Mouse (Mus musculus) ovary, postnatal 14 days (tissue): ENCODE measurements around the gene Pde4c.

ENCODE experiments used
- DNase-seq: peaks from one replicate; pipeline ENCODE4 v3.0.0; 2022; ENCODE audit warnings: low spot score

Pde4c gene

DNA sequence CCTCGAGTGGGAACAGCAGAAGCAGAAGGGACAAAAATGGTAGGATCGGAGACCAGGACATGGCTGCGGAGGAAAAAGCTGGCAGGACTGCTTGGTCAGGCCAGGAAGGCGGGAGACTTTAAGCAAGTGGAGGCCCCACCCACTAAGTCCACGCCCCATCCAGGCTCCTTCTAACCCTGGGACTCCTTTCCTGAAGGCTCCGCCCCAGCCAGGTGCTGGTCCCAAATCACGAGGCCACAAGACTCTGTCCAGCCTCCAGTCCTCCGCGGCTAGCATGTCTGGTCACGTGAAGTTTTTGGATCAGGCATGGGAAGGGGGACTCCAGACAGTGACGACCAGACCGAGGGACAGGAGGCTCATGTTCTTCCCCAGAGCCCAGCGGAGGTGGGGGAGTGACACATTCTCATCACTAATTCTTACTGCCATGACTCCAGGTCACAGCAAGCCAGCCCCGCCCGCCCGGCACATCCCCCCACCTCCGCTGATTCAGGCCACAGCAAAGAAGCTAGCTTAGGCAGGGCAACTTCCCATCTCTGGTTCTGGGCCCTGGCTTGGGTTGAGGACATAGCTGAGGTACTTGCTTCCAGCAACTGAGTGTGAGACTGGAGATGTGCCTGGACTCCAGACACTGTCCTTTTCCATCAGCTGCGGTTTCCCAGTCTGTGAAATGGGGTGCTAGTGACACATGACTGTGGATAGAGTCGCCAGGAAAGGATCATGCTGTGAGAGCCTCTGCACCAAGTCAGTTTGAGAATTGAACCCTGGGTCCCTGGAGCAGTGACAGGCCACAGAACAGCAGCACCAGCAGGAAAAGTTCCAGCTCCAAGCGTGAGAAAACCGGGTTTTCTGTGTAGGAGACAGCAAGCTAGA lies 43.3 kb downstream of the Pde4c start:
- no peak for DNase-seq

- no peak for DNase-seq
Measured at GRCm38 (mm10) chr8:70767503-70767902, 44.0 kb downstream of the Pde4c start.

DNA sequence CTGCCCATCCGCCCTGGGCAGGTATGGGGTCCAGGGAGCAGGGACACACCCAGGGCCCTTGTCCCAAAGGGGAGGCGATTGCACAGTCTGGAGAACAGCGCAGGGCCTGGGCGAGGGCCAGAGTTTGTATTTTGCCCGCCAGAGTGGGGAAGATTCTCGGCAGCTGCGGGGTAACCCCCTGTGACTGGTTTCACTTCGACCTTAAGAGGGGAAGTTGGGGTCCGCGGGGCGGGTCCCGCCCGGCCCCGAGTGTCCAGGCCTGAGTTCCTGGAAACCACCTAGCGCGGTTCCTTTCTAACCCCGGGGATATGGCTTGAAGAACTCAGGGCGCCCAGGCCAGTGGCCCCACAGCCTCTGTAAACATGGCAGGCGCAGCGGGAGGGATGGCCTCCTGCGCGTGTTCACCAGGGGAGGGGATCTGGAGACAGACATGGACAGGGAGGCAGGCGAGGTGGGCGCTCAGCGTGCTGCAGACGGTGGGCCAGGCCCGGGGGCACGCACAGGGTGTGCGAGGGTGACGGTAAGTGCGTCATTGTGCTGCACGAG lies 44.8 kb downstream of the Pde4c start:
- no peak for DNase-seq

- DNase-seq: no peak
Measured at GRCm38 (mm10) chr8:70768956-70769355, 45.4 kb downstream of the Pde4c start.

DNA sequence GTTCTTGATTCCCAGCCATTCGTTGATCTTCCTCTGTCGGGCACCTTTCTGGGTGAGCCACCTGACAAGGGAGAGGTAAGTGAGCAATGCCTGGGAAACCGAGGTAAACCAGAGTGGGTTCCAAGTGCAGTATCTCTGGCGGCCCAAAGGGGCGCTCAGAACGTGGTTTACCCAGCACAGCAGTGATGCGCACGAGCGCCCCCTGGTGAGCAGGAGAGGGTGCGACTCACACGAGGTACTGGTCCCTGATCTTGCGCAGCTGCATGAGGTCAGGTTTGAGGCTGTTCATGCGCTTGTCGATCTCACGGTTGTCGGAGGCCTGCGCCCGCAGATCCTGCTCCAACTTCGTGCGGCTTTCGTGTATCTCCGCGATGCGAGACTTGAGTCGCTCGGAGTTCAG lies 45.8 kb downstream of the Pde4c start:
- peak; percentile 96 for DNase-seq

DNA sequence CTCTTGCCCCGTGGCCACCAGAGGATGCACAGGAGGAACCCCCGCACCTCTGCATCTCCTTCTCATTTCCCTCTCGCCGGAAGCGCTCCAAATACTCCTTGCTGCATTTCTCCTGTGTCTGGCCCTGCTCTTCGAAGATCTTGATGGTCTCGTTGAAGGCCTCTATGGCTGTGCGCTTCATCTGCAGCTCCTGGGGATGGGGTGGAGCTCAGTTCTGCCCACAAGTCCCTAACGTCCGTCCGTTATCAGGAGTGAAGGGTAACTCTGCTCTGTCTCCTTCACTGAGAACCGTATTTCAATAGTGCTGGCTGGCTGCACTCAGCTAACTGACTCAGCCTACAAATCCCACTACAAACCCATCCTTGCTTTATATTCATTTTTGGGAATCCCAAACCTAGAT lies 46.3 kb downstream of the Pde4c start:
- no peak for DNase-seq

DNA sequence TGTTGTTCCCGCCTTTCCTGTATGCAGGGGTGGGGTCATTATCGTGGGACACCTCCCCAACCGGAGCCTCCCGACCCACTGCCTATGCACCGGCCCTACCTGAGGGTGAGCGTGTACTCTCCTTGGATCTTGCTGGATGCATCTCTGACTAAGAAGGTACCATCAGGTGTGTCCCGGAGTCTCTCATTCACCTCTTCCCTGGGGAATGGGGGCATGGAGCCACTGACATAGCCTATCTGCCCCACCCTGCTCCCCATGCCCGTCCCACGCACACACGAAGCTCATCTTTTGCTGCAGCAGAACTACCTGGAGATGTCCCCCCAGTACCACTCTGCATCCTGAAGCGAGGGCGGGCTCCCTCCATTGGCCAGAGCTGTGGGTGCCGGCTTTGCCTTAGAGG lies 47.2 kb downstream of the Pde4c start:
- no peak for DNase-seq

DNA sequence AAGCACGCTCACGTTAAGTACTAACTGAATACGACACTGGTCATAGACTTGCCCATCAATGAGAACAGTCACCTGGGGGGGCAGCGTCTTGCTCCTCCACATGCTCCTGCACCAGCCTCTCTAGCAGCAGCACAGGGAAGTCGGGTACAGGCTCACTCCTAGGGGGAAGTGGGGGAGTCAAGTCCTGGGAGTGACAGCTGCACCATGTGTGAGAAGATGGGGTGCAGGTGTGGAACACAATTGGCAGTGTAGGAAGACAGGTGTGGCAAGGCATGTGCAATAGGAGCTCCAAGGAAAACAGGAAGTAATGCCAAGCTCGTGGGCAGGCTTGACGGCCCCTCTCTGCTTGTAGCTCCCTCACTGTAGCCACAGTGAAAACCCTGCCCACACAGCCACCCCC lies 47.7 kb downstream of the Pde4c start:
- no peak for DNase-seq

GRCm38 (mm10) chr8:70772075-70772474 lies 48.6 kb downstream of the Pde4c start:
- no peak for DNase-seq

DNA sequence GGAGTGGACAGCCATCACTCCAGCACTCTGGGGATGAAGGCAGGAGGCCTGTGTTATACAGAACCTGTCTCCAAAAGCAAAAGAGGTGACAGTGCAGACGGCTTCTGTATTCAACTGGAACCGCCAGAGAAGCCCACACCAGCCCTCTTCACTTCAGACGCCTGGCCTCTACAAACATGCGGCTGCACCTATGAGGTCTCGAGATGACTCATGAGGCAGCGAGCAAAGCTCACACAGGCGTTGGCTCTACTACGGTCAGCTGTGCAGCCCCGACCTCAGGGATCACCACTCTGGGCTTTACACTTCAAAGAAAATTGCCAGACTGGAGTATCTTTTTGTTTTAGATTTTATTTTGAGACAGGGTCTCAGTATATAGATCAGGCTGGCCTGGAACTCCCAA lies 49.4 kb downstream of the Pde4c start:
- DNase-seq: no peak

DNA sequence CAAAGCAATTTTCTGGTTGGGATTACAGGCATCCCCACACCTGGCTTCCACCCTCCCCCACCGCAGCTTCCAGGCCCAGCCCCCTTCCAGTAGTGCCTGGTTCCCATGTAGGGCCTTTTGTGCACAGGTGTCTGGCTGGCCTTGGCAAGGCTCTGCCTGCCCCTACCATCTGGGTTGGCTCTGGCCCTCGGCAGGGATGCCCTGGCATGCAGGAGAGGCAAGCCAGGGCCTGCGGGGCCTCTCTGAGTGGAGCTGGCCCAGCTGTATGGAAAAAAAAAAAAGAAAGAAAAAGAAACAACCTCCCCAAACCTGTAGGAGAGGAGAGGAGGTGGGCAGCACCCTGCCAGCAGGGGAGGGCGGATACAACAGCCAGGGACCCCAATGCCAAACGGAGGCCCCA lies 49.9 kb downstream of the Pde4c start:
- no peak for DNase-seq

DNA sequence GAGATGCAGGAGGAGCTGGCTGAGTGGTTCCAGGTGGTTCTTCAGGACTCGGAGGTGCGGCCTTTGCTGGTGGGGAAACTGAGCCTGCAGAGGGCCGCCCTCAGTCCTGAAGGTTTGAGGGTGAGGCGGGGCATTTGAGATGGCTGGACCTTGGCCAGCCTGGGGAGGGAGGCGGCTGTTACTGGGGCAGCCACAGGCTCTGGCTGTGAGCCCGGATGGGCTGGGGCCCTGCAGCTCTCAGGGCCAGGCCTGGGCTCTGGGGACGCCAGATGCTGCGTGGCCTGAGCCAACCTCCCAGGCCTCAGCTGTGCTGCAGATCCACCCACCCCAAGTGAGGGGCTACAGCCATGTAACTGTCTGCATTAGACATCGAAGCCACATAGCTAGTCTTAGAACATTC lies 50.3 kb downstream of the Pde4c start:
- DNase-seq: peak; percentile 74

DNA sequence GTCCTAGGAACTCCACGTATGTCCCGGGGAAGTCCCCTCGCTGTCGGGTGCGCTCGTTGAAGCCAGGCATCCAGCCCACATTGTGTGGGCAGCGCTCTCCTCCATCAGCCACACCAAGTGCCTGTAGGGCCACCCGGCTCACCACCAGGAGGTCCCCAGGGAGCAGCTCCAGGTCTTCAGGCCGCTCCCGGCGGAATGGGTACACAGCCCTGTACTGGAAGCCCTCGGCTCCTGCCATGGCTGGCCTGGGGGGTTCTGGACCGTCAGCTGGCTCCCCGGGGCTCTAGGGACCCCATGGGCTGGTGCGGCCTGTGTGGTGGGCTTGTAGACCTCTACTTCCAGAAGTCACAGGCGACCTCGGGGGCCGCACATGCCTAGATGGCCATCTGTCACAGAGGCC lies 51.2 kb downstream of the Pde4c start:
- DNase-seq: no peak

DNA sequence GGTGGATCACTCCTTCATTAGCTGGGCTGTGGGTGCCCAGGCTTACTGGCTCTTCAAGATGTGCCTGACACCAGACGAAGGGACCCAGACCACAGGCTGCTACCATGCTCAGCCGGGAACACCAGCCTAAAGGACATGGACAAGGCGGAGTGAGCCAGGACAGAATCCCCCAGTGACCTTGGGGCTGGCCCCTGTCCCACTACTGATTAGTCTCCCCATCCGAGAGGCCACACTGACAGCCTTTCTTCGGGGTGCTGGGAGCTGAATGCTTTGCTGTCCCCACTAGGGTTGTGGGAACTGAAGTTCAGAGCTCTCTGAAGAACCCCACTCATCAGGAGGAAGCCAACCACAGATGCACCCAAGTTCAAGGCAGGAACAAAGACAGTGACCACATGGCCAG lies 51.7 kb downstream of the Pde4c start:
- DNase-seq: no peak

- DNase-seq: no peak
Measured at GRCm38 (mm10) chr8:70775851-70776495, 52.5 kb downstream of the Pde4c start.

DNA sequence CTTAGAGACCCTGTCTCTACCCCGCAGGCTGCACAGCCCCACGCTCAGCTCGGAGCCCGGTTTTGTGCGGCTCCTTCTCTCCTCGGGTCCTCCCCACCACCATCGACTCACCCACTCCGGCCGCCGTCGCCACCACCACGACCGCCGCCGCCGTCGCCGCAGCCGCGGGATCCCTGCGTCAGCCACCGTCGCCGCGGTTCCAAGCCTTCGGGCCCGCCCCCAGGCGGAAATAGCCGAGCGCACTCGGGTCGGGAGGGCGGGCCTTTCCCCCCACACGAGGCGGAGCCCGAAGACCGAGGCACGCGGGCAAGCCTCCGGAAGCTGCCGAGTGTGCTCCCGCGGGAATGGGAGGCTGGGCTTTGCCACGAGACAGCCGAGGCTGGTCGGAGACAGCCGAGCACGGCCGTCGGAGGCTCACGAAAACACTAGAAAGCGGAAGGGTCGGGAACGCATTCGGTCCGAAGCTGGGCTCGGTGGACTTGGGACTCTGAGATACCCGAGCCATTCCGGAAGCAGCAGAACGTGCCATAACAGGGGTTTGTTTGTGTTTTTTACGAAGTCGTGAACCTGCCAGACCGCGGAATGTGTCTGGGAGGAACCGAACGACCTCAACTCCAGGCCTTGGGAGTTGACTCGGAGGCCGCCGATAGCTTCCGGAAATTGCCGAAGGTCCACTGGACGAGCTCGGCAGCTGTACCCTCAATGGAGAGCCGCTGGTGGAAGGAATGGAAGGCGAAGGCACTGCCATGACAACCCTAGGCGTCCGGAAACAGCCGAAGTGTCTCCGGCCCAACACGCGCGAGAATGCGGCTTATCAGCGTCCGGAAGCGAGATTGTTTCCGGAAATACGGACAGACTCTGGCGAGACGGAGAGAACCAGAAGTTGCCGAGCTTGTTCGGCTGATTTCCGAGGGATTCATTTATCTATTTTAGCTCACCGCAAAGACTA lies 53.2 kb downstream of the Pde4c start, which contains the start of gene Pik3r2:
TSS of gene Pik3r2 (minus strand) at position 218 of the 949 bp plus-strand sequence.
- DNase-seq: peak; percentile 98

GRCm38 (mm10) chr8:70780093-70780492 lies 56.6 kb downstream of the Pde4c start:
- DNase-seq: no peak

DNA sequence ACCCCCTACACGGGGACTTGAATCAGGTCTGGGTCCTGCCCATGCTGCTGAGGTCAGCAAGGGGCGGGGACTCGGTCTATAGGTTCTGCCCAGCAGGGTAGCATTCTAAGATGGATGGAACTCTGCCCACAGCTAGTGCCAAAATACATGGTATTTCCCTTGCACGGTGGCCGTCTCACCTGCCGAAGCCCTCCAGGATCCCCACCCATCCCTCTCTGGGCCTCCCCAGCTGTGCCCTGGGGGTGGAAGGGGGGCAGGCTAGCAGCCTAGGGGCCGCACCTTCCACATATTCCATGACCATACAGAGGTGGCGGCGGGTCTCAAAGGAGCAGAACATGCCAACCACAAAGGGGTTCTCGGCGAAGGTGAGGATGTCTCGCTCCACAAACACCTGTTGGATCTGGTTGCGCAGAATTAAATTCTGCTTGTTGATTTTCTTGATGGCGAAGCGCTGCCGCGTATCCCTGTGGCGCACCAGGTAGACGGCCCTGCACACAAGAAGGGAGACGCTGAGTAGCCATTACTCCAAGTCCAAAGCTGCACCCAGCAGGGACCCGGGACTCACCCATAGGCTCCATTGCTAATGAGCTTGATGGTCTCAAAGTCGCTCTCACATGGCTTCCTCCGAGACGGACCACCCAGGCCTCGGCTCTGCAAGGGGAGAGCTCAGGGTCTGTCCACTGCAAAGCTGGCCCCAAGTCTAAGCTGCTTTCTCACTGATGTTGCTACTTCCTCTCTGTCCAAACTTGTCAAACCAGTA lies 63.0 kb downstream of the Pde4c start:
- DNase-seq: no peak

GRCm38 (mm10) chr8:70787051-70787445 lies 63.5 kb downstream of the Pde4c start:
- DNase-seq: no peak

DNA sequence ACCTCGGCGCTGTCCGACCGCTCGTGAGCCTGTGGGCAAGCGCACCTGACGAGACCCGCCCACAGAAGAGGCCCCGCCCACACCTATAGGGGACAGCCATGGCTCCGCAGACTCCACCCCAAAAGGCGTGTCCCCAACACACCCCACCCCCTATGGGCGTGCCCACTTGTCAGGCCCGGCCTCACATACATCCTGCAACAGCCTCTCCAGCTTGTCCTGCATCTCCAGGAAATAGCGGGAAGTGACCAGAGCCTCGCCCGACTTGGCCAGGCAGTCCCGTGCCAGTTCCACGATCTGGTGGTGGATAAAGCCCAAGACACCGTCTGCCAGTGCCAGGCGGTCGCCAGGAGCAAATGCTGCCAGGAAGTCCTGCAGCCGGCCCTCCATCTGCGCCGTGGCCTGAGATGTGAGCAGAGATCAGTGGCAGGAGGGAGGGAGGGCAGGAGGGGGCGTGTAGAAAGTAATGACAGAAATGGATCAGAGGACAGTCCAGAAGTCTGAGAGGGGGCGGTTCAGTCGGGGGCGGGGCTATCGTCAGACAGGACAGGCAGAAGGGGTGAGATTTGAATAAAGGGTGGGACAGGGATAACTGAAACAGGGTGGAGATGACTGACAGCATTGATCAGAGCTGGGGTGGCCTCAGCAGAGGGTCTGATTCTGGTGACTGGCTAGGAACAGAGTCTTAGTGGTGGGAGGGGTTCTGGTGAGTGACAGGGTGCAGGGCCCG lies 64.6 kb downstream of the Pde4c start:
- DNase-seq: no peak

- no peak for DNase-seq
Measured at GRCm38 (mm10) chr8:70789046-70789445, 65.5 kb downstream of the Pde4c start.
